Mouse (Mus musculus): ENCODE measurements around the gene Zfp14.

DNA sequence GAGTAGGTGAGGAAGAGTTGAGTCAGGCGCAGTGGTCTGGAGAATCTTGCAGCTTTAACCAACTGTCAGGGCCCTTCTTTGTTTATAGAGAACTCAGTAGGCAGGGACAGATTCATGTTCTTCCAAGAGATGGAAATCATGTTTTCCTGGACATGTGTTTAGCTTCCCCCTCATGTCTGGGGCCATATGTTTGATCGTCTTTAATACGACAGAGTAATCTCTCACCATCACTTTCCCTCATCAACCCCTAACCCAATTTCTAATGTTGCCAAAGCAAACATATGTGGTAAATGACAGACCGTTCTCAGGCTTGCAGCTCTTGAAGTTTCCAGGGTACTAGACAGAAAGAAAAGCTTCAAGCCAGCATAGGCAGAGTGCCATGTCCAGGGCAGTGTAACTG lies 3.1 kb downstream of the Zfp14 start:
- TF ChIP-seq EP300 (IDR thresholded peaks at IDR 0.05; ENCODE audit: low read depth) (no peak), CTCF (IDR thresholded peaks at IDR 0.05; ENCODE audit: low read depth) (no peak)
